ENCODE assay signal across 9 mouse cellular contexts in genomic region chr13:91459489-91459888, GRCm38 (mm10). TPM values are rescaled to one million over a fixed set of nuclear protein-coding genes. Genes with fewer than 3 reads are reported as not detected.
DNase-seq lines count a peak whose midpoint lies in the region; ATAC-seq lines count a peak whose summit lies in the region.
"Had no signal": no experiment of that assay in that cellular context is flagged by ENCODE, and none has a peak within 500 bp of the region (broad histone marks: within the 10 kb centered on the region; RNA-seq: fewer than 3 reads in every experiment).

No protein-coding gene starts in this region.

- ATAC-seq in lung, embryonic 15.5 days (ENCODE audit: borderline replicate concordance, extremely low read depth, low FRiP score, low TSS enrichment), result no peak
- ATAC-seq in forebrain, embryonic 14.5 days, result no peak
- no peak for ATAC-seq in limb, embryonic 11.5 days (ENCODE audit: insufficient number of reproducible peaks, low FRiP score, low TSS enrichment, low read depth)
- no peak for ATAC-seq in neural tube, embryonic 13.5 days (ENCODE audit: low read depth)

- H3K4me1 ChIP-seq in lung, embryonic 15.5 days, result peaks cover 16% of the 10 kb centered on the region
- H3K4me1 ChIP-seq in forebrain, embryonic 14.5 days (ENCODE audit: control insufficient read depth, insufficient read depth, low read length), result peaks cover 17% of the 10 kb centered on the region
- peaks cover 13% of the 10 kb centered on the region; the same call in 1 of the 2 replicates for H3K4me1 ChIP-seq in limb, embryonic 11.5 days (ENCODE audit: control insufficient read depth, insufficient read depth, low read length)
- peaks cover 40% of the 10 kb centered on the region for H3K4me1 ChIP-seq in neural tube, embryonic 13.5 days (replicated peaks)

- no peak overlapping the region for H3K9ac ChIP-seq in lung, embryonic 15.5 days
- H3K9ac ChIP-seq in forebrain, embryonic 14.5 days (ENCODE audit: low read length), result no peak overlapping the region
- no peak overlapping the region for H3K9ac ChIP-seq in limb, embryonic 11.5 days (ENCODE audit: low read length)
- no peak overlapping the region for H3K9ac ChIP-seq in neural tube, embryonic 13.5 days

- WGBS in lung, embryonic 15.5 days, result 50% methylated on average over 4 of the region's 4 CpGs
- 23% methylated on average over 4 of the region's 4 CpGs for WGBS in forebrain, embryonic 14.5 days
- WGBS in limb, embryonic 11.5 days, result 23% methylated on average over 4 of the region's 4 CpGs
- WGBS in neural tube, embryonic 13.5 days, result 14% methylated on average over 4 of the region's 4 CpGs

- no peak for DNase-seq in lung, adult 18-20 months
- DNase-seq in forebrain, embryonic 14.5 days (ENCODE audit: low spot score), result no peak
- no peak for DNase-seq in limb, embryonic 11.5 days (ENCODE audit: low spot score)
- DNase-seq in embryo, embryonic 10.5 days (ENCODE audit: low spot score), result no peak
- no peak for DNase-seq in lung, postnatal 10 days
- DNase-seq: cerebellum, adult 9-11 months; lung, adult 2 months had no signal

- no peaks in the 10 kb centered on the region for H3K27me3 ChIP-seq in lung, embryonic 15.5 days
- H3K27me3 ChIP-seq in forebrain, embryonic 14.5 days (replicated peaks; ENCODE audit: control insufficient read depth, insufficient read depth, low read length), result no peaks in the 10 kb centered on the region
- no peaks in the 10 kb centered on the region for H3K27me3 ChIP-seq in limb, embryonic 11.5 days (ENCODE audit: control insufficient read depth, insufficient read depth, low read length)
- H3K27me3 ChIP-seq in neural tube, embryonic 13.5 days, result no peaks in the 10 kb centered on the region

- H3K4me2 ChIP-seq in lung, embryonic 15.5 days, result no peak overlapping the region
- H3K4me2 ChIP-seq in forebrain, embryonic 14.5 days (ENCODE audit: low read length), result no peak overlapping the region
- H3K4me2 ChIP-seq in limb, embryonic 11.5 days (ENCODE audit: low read depth, severe bottlenecking), result no peak overlapping the region
- peak overlapping the region; percentile 69; the same call in 1 of the 2 replicates for H3K4me2 ChIP-seq in neural tube, embryonic 13.5 days

- H3K36me3 ChIP-seq in lung, embryonic 15.5 days, result no peaks in the 10 kb centered on the region
- H3K36me3 ChIP-seq in forebrain, embryonic 14.5 days (ENCODE audit: control insufficient read depth, insufficient read depth, low read length), result no peaks in the 10 kb centered on the region
- H3K36me3 ChIP-seq in limb, embryonic 11.5 days (ENCODE audit: control insufficient read depth, insufficient read depth, low read length), result no peaks in the 10 kb centered on the region
- H3K36me3 ChIP-seq in neural tube, embryonic 13.5 days, result no peaks in the 10 kb centered on the region

- H3K4me3 ChIP-seq in lung, embryonic 15.5 days, result no peak overlapping the region
- H3K4me3 ChIP-seq in forebrain, embryonic 14.5 days (ENCODE audit: low read depth, low read length), result no peak overlapping the region
- H3K4me3 ChIP-seq in limb, embryonic 11.5 days (ENCODE audit: low read depth, low read length), result no peak overlapping the region
- H3K4me3 ChIP-seq in neural tube, embryonic 13.5 days, result no peak overlapping the region

- H3K27ac ChIP-seq in lung, embryonic 15.5 days, result peak overlapping the region; percentile 95
- H3K27ac ChIP-seq in forebrain, embryonic 14.5 days (ENCODE audit: low read depth, low read length), result 0 out of 2 replicates have a peak overlapping the region, but pooled peaks have one; percentile 93
- peak overlapping the region; percentile 81; the same call in 1 of the 2 replicates for H3K27ac ChIP-seq in limb, embryonic 11.5 days (replicated peaks; ENCODE audit: low read depth, low read length)
- peak overlapping the region; percentile 97 for H3K27ac ChIP-seq in neural tube, embryonic 13.5 days (replicated peaks)

- H3K9me3 ChIP-seq in lung, embryonic 15.5 days, result no peaks in the 10 kb centered on the region
- H3K9me3 ChIP-seq in forebrain, embryonic 14.5 days (replicated peaks; ENCODE audit: control insufficient read depth, low read length), result no peaks in the 10 kb centered on the region
- H3K9me3 ChIP-seq in limb, embryonic 11.5 days (ENCODE audit: control insufficient read depth, low read length), result no peaks in the 10 kb centered on the region
- no peaks in the 10 kb centered on the region for H3K9me3 ChIP-seq in neural tube, embryonic 13.5 days

RNA-seq across cellular contexts. Expression of gene Ssbp2, which starts 0.6 kb away (rescaled TPM):
- 96.1 and 97.9 TPM in 2 replicates for polyA plus RNA-seq in lung, embryonic 15.5 days (2015; fragmentation: Nextera tagmentation; extraction: Ambion mirVana)
- polyA plus RNA-seq in forebrain, embryonic 14.5 days (2014; fragmentation: Nextera tagmentation; extraction: Ambion mirVana), result 252 and 310 TPM in 2 replicates
- 231 and 237 TPM in 2 replicates for polyA plus RNA-seq in limb, embryonic 11.5 days (2014; fragmentation: Nextera tagmentation; extraction: Ambion mirVana)
- 162 and 172 TPM in 2 replicates for polyA plus RNA-seq in neural tube, embryonic 13.5 days (2015; fragmentation: Nextera tagmentation; extraction: Ambion mirVana)
